Mouse (Mus musculus): ENCODE measurements around the gene Sec14l1.
"Not testable (repeated sequence)": the region's sequence is repeated elsewhere in the genome, so short reads cannot be mapped to it uniquely, and the experiment has no call there.

Gene Sec14l1

GRCm38 (mm10) chr11:117114592-117115345, at the start of gene Sec14l1:
Gene Sec14l1 (plus strand): TSS chr11:117115168.
- peak; percentile 97 for DNase-seq (ENCODE audit: extremely low read depth, insufficient read length, low spot score)

GRCm38 (mm10) chr11:117065602-117066001, 49.4 kb upstream of the Sec14l1 start:
- not testable (repeated sequence) for DNase-seq (ENCODE audit: extremely low read depth, insufficient read length, low spot score)

- peak; percentile 27 for DNase-seq (ENCODE audit: extremely low read depth, insufficient read length, low spot score)
Measured at GRCm38 (mm10) chr11:117066738-117067137, 48.2 kb upstream of the Sec14l1 start.

GRCm38 (mm10) chr11:117068332-117068731, 46.6 kb upstream of the Sec14l1 start:
- DNase-seq (ENCODE audit: extremely low read depth, insufficient read length, low spot score), result peak; percentile 44

DNA sequence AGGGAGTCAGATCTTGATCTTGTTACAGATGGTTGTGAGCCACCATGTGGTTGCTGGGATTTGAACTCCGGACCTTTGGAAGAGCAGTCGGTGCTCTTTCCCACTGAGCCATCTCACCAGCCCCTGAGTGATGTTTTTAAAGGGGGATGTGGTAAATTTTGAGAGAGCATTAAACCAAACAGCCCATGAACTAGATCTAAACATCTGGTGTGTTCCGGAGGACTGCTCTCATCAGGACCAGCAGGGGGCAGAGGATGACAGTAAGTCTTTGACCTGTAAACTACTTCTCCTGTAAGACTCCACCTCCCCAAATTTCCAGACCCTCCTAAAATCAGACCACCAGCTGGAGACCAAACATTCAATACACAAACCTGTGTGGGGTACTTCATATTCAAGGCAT, 45.9 kb upstream of the Sec14l1 start:
- no peak for DNase-seq (ENCODE audit: extremely low read depth, insufficient read length, low spot score)

GRCm38 (mm10) chr11:117070711-117071110, 44.3 kb upstream of the Sec14l1 start:
- no peak for DNase-seq (ENCODE audit: extremely low read depth, insufficient read length, low spot score)

DNA sequence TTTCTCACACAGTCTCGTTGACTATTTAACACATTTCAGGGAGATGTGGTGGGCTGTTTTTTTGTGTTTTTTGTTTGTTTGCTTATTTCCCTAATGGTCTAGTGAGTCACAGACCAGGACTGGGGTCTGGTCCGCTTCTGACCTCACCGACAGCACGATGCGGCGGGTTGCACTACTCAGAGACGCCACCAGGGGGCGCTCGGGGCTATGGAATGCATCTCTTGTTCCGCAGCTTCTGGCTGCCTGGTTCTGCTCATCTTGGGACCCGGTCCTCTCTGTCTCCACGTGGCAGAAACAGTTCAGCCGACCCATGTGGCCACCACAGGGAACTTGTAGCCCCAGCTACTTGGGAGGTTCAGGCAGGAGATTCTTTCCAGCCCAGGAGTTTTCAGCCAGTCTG, 42.8 kb upstream of the Sec14l1 start:
- peak; percentile 84 for DNase-seq (ENCODE audit: extremely low read depth, insufficient read length, low spot score)

DNA sequence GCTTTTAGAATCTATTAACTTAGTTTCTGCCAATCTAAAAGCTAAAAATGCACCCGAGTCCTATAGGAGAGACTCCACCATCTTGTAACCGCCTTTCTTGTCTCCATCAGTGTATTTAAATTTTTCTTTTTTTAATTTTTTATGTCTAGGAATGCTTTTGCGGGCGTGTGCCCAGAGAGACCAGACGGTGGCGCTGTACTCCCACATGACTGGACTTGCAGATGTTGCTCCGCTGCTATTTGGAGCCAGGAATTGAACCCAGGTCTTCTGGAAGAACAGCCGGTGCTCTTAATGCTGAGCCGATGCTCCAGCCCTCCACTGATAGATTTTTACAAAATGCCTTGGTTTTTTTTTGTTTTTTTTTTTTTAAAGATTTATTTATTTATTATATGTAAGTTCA, 41.5 kb upstream of the Sec14l1 start:
- no peak for DNase-seq (ENCODE audit: extremely low read depth, insufficient read length, low spot score)

DNA sequence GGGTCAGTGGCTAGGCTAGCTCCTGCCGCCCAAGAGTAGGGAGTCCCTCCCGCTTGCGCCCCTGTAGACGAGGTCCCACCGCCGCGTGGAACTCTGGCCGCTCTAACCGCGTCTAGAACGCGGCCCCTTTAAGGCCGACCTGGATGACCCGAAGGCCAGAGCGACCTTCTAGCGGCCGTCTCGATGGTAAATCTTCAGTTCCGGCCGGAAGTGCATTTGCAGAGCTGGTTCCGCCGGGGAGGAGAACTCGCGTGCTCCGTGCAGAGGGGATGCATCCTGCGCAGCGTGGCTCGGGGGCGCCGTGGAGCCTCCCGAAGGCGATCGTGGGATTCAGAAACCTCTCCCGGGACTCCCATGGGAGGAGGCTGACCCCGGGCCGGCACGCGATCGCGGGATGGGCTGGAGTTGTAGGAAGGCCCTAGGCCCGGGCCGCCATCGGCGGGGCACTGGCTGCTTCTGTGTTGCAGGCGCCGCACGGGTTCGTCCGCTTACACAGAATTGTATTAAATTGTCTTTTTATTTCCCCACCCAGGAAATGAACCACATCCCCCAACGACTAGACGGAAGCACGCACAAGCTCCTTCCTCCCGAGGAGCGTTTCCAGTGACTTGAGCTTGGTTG, 38.3 kb upstream of the Sec14l1 start:
- DNase-seq (ENCODE audit: extremely low read depth, insufficient read length, low spot score), result peak; percentile 86

- DNase-seq (ENCODE audit: extremely low read depth, insufficient read length, low spot score), result no peak
Measured at GRCm38 (mm10) chr11:117077227-117077626, 37.7 kb upstream of the Sec14l1 start.

- no peak for DNase-seq (ENCODE audit: extremely low read depth, insufficient read length, low spot score)
Measured at GRCm38 (mm10) chr11:117077902-117078301, 37.1 kb upstream of the Sec14l1 start.

- DNase-seq (ENCODE audit: extremely low read depth, insufficient read length, low spot score), result no peak
Measured at GRCm38 (mm10) chr11:117078637-117079240, 36.2 kb upstream of the Sec14l1 start.

- DNase-seq (ENCODE audit: extremely low read depth, insufficient read length, low spot score), result no peak
Measured at GRCm38 (mm10) chr11:117079651-117080190, 35.2 kb upstream of the Sec14l1 start.

DNA sequence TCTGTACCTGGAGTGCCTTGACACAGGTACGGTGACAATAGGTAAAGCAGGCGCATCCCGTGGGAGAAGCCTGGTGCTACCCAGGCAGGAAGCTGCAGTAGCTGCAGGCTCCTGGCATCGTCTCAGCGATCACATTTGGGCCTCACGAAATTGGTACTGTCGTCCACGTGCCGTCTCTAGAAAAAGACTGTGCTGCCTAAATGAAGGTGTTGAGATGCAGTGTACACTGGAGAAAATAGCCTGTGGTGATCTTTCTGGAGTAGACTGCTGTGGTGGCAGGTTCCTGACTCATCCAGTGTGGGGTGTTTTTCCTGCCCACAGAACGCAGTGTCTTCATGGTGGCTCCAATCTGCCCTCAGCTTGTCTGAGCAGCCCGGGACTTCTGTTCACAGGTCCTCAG, 34.8 kb upstream of the Sec14l1 start:
- DNase-seq (ENCODE audit: extremely low read depth, insufficient read length, low spot score), result peak; percentile 28

DNA sequence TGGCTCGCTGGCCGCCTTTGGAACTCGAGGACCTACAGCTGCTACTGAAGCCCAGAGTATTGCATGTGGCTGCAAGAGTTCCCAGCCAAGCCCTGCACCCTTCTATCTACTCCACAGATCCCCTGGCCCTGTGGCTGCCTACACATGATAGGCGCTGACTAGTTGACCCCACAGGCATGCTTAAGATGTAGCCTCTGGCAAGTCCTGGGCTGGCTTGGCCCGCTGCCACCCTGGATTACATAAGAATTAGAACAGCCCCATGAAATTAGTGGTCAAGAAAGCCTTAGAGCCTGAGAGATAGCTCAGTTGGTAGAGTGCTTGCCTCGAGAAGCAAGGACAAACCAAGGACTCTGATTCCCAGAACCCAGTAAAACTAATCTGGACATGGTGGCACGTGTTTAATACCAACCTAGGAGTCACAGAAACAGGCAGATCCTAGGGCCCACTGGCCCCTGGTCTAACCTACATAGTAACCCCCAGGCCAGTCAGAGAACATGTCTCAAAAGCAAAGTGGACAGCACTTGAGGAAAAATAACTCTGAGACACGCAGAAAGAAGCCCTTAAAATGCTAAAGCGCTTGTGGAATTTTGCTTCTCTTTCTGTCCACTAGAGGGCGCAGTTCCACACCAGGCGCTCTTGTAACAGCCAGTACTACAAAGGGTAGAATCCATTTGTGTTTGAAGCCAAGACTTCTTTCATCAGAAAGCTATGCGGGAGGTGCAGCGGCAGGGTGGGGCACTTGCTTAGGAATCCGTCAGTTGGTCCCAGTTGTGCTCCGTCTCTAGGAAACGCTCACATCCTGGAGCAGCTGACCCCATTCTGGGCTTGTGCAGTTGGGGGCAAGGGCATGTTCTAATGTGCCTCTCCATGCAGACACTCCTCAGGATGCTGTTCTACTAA, 33.6 kb upstream of the Sec14l1 start:
- DNase-seq (ENCODE audit: extremely low read depth, insufficient read length, low spot score), result peak; percentile 84

- no peak for DNase-seq (ENCODE audit: extremely low read depth, insufficient read length, low spot score)
Measured at GRCm38 (mm10) chr11:117082353-117082934, 32.5 kb upstream of the Sec14l1 start.

DNA sequence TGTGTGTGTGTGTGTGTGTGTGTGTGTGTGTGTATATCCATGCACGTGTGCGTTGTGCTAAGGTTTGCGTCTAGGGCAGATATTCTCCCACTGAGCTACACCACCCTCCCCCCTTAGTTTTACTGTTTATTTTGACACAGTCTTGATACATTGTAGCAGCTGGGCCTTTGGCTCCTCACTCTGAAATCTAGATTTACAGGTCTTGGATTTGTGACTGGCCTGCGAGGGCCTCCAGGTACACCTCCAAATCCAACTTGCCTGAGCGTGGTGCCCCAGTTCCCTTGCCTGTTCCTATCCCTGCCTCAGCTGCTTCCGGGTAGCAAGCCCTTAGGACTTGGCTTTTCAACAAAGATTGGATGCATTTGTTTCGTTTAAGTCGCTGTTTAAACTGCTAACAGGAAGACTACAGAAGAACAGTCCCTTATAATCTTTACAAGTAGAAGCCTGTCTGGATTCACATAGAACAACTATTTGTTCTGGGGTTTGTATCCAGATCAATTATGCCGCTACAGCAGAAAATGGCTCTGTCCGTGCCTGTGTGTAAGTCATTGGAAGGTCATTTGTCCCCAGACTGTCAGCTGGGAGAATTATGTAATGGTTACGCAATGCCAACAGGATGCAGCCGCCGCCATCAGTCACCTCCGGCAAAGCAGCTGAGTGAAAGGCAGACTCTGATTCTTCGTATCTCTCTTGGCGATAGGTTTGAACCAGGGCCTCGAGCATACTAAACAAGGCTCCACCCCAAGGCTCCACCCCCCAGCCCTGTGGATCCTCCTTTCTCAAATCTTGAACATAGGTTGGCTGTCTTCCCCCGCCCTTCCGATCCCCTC, 31.7 kb upstream of the Sec14l1 start:
- no peak for DNase-seq (ENCODE audit: extremely low read depth, insufficient read length, low spot score)

GRCm38 (mm10) chr11:117083882-117084260, 31.1 kb upstream of the Sec14l1 start:
- not testable (repeated sequence) for DNase-seq (ENCODE audit: extremely low read depth, insufficient read length, low spot score)

- no peak for DNase-seq (ENCODE audit: extremely low read depth, insufficient read length, low spot score)
Measured at GRCm38 (mm10) chr11:117086215-117086614, 28.8 kb upstream of the Sec14l1 start.
